Mouse (Mus musculus) embryonic facial prominence, embryonic 14.5 days (tissue): ENCODE results near the gene Sec14l4. TPM values are rescaled to one million over a fixed set of nuclear protein-coding genes. Genes with fewer than 3 reads are reported as not detected.

Experiments
- ATAC-seq: fragments of 200-750 bp; cut with Nextera tagmentation; 2 replicates; pipeline ENCODE4 v1.8.0; 2017; ENCODE audit warnings: low read depth, moderate number of reproducible peaks, moderate TSS enrichment
- DNase-seq: peaks from one replicate; pipeline ENCODE4 v3.0.0-alpha.2; 2015; ENCODE audit warnings: low spot score
- H3K27ac ChIP-seq: fragments of 300-500 bp; sonication (generic); replicated peaks from 2 replicates; pipeline ENCODE4 v1.5.1; 2014; ENCODE audit warnings: low read depth, mild to moderate bottlenecking, low read length, moderate library complexity
- H3K27me3 ChIP-seq: fragments of 300-500 bp; sonication (generic); replicated peaks from 2 replicates; pipeline ENCODE4 v1.6.1; 2014; ENCODE audit warnings: low read length; ENCODE audit not compliant: control insufficient read depth, insufficient read depth
- H3K36me3 ChIP-seq: fragments of 300-500 bp; sonication (generic); 2 replicates; pipeline ENCODE4 v1.6.1; 2014; ENCODE audit warnings: low read length, mixed read lengths; ENCODE audit not compliant: control insufficient read depth, insufficient read depth
- H3K4me1 ChIP-seq: fragments of 300-500 bp; sonication (generic); 2 replicates; pipeline ENCODE4 v1.6.1; 2014; ENCODE audit warnings: antibody characterized with exemption, low read length; ENCODE audit not compliant: control insufficient read depth, insufficient read depth
- H3K4me2 ChIP-seq: fragments of 300-500 bp; sonication (generic); 2 replicates; pipeline ENCODE4 v1.6.1; 2014; ENCODE audit warnings: low read depth, mild to moderate bottlenecking, low read length, moderate library complexity, mixed read lengths
- H3K4me3 ChIP-seq: fragments of 300-500 bp; sonication (generic); 2 replicates; pipeline ENCODE4 v1.5.1; 2014; ENCODE audit warnings: low read depth, mild to moderate bottlenecking, low read length
- H3K9ac ChIP-seq: fragments of 300-500 bp; sonication (generic); 2 replicates; pipeline ENCODE4 v1.6.1; 2014; ENCODE audit warnings: low read depth, mild to moderate bottlenecking, low read length, moderate library complexity, mixed read lengths
- H3K9me3 ChIP-seq: fragments of 300-500 bp; sonication (generic); 2 replicates; pipeline ENCODE4 v1.6.1; 2016; ENCODE audit warnings: low read length; ENCODE audit not compliant: control insufficient read depth
- WGBS: fragments of 180-500 bp; shearing (Covaris S2); extraction: QIAGEN DNeasy Blood & Tissue Kit; methylation state at CpG from one replicate; pipeline ENCODE4 v1.1.7; 2014; 5-methylcytosine and 5-hydroxymethylcytosine counted together
- polyA plus RNA-seq: library from polyadenylated mRNA; unstranded; fragments of >200 nt; fragmentation: Nextera tagmentation; extraction: Ambion mirVana; gene quantifications from 2 replicates; pipeline ENCODE4 v1.2.1, GENCODE M21; 2014

Sec14l4 gene
- polyA plus RNA-seq, 1 experiment from 2014 or later: 0.29 TPM

DNA sequence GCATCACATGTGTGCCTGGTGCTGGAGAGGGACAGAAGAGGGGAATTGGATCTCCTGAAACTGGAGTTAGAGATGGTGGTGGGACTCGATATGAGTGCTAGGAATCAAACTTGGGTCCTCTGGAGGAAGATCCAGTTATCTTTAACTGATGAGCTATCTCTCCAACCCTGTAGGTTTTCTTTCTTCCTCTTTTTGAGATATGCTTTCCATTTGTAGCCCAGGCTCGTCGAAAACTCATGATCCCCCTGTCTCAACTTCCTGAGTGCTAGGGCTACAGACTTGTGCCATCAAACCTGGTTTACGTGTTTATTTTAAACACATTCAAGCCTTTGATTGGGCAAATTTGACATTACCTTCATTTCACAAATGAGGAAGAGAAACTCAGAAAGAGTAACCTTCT lies 2.9 kb downstream of the Sec14l4 start:
- no peaks in the 10 kb centered on the region for H3K9me3 ChIP-seq
- WGBS: 77% methylated on average over 4 of the region's 4 CpGs
- H3K27me3 ChIP-seq: peaks cover 8% of the 10 kb centered on the region; the same call in 1 of the 2 replicates
- H3K4me1 ChIP-seq: no peaks in the 10 kb centered on the region
- DNase-seq (no peak), ATAC-seq (no peak)
- no peak overlapping the region for H3K27ac ChIP-seq
- no peak overlapping the region for H3K4me3 ChIP-seq
- no peak overlapping the region for H3K4me2 ChIP-seq
- no peaks in the 10 kb centered on the region for H3K36me3 ChIP-seq
- H3K9ac ChIP-seq: no peak overlapping the region

DNA sequence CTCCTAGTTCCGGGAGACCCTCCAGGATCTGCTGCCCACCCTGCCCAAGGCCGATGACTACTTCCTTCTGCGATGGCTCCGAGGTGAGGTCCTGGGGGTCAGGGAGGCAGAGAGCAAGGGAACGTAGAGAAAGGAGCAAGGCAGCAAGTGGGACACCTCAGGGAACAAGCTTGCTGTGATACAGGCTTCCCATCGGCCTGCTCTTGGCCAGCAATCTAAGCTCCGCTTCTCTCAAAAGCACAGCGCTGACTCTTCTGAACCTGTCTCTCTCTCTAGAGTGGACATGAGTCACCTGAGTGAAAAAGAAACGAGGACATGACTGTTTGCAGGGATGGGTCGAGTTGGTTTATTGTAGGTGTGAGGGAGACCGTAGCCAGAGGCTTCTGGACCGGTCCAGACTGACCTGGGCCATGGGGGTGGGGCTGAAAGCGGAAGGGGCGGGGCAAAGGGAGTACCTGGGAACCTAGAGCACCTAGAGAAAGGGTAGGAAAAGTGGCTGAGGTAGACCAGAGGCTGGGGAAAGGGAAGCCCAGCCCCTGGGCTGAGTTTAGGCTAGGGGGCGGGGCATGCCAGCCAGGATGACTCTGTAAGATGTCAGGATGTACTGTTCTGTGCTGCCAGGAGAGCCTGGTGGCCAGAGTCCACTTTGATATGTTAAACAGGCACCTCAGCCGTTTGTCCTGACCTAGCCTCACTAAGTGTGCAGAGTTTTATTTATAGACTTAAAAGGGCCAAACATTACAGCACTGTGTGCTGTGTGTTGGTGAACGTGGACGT lies 4.0 kb downstream of the Sec14l4 start:
- Histone ChIP-seq H3K9me3 (no peaks in the 10 kb centered on the region), H3K36me3 (no peaks in the 10 kb centered on the region), H3K4me1 (no peaks in the 10 kb centered on the region), H3K4me2 (no peak overlapping the region), H3K4me3 (no peak overlapping the region), H3K9ac (no peak overlapping the region), H3K27me3 (peaks cover 8% of the 10 kb centered on the region; the same call in 1 of the 2 replicates), H3K27ac (no peak overlapping the region)
- ATAC-seq (no peak), DNase-seq (no peak)
- 66% methylated on average over 18 of the region's 18 CpGs for WGBS

DNA sequence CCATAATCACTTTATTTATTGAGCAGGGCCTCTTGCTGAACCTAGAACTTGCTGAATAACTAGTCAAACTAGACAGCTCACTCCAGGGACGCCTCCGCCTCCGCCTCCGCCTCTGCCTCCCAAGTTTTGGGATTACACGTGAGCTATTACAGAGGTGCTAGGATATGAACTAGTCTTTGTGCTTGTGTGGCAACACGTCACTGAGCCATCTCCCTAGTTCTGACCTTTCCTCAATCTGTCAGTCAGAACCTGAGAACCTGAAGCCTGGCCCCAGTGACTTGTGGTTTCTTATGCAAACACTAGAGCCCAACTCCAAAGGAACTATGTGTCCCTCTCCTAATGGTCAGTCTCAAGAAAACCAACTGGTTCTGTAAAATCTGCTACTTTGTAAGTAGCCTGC lies 4.7 kb downstream of the Sec14l4 start:
- H3K36me3 ChIP-seq: no peaks in the 10 kb centered on the region
- H3K9ac ChIP-seq: no peak overlapping the region
- H3K4me3 ChIP-seq: no peak overlapping the region
- H3K27me3 ChIP-seq: peaks cover 8% of the 10 kb centered on the region; the same call in 1 of the 2 replicates
- no peak overlapping the region for H3K4me2 ChIP-seq
- no peaks in the 10 kb centered on the region for H3K9me3 ChIP-seq
- H3K4me1 ChIP-seq: no peaks in the 10 kb centered on the region
- H3K27ac ChIP-seq: no peak overlapping the region
- DNase-seq (no peak), ATAC-seq (no peak)
- WGBS: 84% methylated on average over 6 of the region's 6 CpGs

DNA sequence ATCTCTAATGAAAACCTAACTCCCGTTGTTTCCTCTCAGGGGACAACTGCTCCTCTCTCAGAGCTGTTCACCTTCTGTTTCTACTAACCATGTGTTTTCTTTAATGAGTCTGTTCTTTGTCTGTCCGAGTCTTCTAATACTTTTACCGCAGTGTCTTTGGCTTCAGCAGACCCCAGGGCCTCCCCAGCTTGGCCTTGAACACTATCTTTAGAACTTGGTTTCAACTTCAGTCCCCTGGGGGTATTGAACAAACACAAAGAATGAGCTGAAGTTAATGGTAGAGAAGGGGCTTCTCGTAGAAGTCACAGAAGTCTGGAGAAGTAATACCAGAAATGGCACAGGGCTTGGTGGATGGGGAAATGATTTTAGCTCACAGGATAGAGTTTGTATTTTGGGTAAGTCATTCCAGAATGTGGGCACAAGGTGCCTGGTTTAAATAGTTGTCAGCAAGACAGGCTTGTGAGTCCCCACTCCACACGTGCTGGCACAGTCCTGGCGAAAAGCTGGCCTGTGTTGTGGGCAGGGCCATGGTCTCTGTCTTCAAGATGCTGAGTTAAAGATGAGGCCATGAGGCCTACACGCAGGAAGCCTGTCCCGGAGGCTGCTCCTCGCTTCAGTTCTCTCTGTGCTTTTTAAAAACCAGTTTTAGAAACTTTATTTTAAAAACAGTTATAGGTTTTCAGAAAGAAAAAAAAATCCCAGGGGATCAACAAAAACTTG lies 5.3 kb downstream of the Sec14l4 start:
- WGBS: 56% methylated on average over 9 of the region's 9 CpGs
- peaks cover 8% of the 10 kb centered on the region; the same call in 1 of the 2 replicates for H3K27me3 ChIP-seq
- H3K27ac ChIP-seq: no peak overlapping the region
- no peak overlapping the region for H3K4me2 ChIP-seq
- H3K9me3 ChIP-seq: no peaks in the 10 kb centered on the region
- H3K9ac ChIP-seq: no peak overlapping the region
- no peak overlapping the region for H3K4me3 ChIP-seq
- no peaks in the 10 kb centered on the region for H3K36me3 ChIP-seq
- DNase-seq (no peak), ATAC-seq (no peak)
- no peaks in the 10 kb centered on the region for H3K4me1 ChIP-seq

DNA sequence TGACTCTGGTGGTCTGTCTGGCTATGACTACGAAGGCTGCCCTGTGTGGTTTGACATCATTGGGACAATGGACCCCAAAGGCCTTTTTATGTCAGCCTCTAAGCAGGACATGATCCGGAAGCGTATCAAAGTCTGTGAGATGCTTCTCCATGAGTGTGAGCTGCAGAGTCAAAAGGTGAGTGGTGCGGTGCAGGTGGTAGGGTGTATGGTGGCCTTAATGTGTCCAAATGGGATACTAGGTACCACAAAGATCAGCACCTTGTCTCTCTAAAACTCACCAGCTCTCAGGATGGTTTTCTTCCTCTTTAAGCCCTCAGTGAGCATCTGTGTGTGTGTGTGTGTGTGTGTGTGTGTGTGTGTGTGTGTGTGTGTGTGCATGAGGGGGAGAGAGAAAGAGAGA lies 8.7 kb downstream of the Sec14l4 start:
- H3K36me3 ChIP-seq: no peaks in the 10 kb centered on the region
- H3K27ac ChIP-seq: no peak overlapping the region
- H3K9me3 ChIP-seq: no peaks in the 10 kb centered on the region
- DNase-seq: no peak
- H3K4me1 ChIP-seq: no peaks in the 10 kb centered on the region
- no peaks in the 10 kb centered on the region for H3K27me3 ChIP-seq
- H3K4me2 ChIP-seq: no peak overlapping the region
- no peak for ATAC-seq
- no peak overlapping the region for H3K9ac ChIP-seq
- no peak overlapping the region for H3K4me3 ChIP-seq
- WGBS: 90% methylated on average over 4 of the region's 4 CpGs

DNA sequence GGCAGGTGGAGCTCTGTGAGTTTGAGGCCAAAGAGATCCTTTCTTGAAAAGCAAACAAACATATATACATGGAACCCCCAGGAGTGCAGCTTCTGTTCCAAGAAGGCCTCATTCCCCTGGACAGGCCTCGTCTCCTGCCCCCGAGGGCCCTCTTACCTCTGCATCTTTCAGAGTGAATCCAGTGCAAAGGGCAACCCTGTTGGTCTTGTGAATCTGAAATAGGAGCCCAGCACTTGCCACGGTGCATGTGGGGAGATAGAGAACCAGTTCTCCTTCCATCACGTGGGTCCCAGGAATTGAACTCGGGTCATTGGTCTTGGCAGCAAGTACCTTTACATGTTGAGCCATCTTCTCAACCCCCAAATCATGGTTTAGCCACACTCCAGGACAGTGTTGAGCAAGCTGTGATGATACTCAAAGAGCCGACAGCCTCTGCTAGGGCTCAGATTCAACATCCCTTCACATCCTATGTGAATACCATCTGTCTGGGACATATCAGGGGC lies 9.9 kb downstream of the Sec14l4 start:
- no peak overlapping the region for H3K9ac ChIP-seq
- no peaks in the 10 kb centered on the region for H3K36me3 ChIP-seq
- no peaks in the 10 kb centered on the region for H3K27me3 ChIP-seq
- ATAC-seq (no peak), DNase-seq (no peak)
- H3K9me3 ChIP-seq: no peaks in the 10 kb centered on the region
- H3K27ac ChIP-seq: no peak overlapping the region
- H3K4me1 ChIP-seq: no peaks in the 10 kb centered on the region
- no peak overlapping the region for H3K4me2 ChIP-seq
- WGBS: 74% methylated on average over 6 of the region's 6 CpGs
- no peak overlapping the region for H3K4me3 ChIP-seq

DNA sequence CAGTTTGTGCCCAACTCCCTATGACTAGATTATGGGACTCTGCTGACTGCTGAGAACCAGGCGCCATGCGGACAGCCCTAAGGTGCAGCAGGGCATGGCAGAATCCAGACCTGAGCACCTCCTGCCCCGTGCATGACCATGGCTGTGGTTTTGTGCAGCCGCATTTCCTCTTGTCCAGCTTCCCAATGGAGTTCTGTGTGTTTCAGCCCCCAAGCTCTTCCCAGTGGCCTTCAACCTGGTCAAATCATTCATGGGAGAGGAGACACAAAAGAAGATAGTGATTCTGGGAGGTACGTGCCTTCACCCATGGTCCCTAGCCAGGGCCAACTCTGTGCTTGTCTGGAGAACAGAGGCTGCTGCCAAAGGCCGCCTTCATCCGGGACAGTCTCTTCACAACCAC lies 11.8 kb downstream of the Sec14l4 start:
- Histone ChIP-seq H3K36me3 (no peaks in the 10 kb centered on the region), H3K9ac (no peak overlapping the region), H3K4me1 (no peaks in the 10 kb centered on the region), H3K4me2 (no peak overlapping the region), H3K9me3 (no peaks in the 10 kb centered on the region), H3K27me3 (no peaks in the 10 kb centered on the region), H3K27ac (no peak overlapping the region), H3K4me3 (no peak overlapping the region)
- ATAC-seq: no peak
- WGBS: 88% methylated on average over 7 of the region's 7 CpGs
- no peak for DNase-seq

DNA sequence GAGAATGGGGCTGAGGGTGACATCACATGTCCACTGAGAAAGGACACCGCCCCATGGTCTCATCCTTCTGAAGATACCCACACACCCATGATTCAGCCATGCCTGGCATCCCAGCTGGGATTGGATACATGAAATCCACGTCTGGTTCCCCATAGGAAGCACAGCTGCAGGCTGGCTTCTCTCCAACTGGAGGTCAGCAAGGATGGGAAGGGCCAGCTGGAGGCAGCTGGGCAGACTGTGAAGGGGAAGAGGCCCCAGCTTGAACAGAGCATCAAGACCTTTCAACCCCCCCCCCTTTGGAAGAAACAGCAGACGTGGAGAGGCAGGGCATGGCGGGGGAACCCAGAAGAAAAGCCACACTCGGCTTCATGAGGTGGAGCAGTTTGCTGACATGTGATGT lies 15.3 kb downstream of the Sec14l4 start:
- H3K4me1 ChIP-seq: no peaks in the 10 kb centered on the region
- no peak overlapping the region for H3K9ac ChIP-seq
- no peak overlapping the region for H3K4me2 ChIP-seq
- H3K36me3 ChIP-seq: no peaks in the 10 kb centered on the region
- DNase-seq (peak; percentile 51), ATAC-seq (no peak)
- WGBS: 65% methylated on average over 5 of the region's 5 CpGs
- H3K4me3 ChIP-seq: no peak overlapping the region
- H3K27me3 ChIP-seq: no peaks in the 10 kb centered on the region
- H3K27ac ChIP-seq: no peak overlapping the region
- H3K9me3 ChIP-seq: no peaks in the 10 kb centered on the region
